Mouse (Mus musculus) adrenal gland, adult (tissue): ENCODE measurements around the gene Zfp398.
"Not testable (repeated sequence)": the region's sequence is repeated elsewhere in the genome, so short reads cannot be mapped to it uniquely, and the experiment has no call there.

ENCODE experiments used
- DNase-seq, 2 experiments: peaks; one replicate each; pipeline ENCODE4 v3.0.0; 2022 to 2023; ENCODE audit warnings: low spot score in 1 of 2; ENCODE audit not compliant: inconsistent age in 2 of 2

Zfp398 gene

DNA sequence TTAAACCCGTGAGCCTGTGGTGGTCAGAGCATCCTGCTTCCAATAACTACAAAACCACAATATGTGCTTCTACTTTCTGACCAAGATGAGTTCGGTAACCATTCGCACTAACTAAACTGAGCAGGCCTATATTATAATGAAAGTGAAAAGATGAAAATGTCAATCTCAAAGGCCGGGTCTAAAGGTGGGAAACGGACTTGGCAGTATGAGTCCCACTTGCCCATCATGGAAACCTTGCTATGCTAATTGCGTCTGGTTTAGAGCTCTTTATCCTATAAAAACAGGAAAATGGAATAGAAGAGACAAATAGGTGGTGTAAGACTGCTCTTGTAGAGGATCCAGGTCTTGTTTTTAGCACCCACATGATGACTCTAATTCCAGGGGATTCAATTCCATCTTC lies 13.7 kb upstream of the Zfp398 start:
- no peak for DNase-seq

DNA sequence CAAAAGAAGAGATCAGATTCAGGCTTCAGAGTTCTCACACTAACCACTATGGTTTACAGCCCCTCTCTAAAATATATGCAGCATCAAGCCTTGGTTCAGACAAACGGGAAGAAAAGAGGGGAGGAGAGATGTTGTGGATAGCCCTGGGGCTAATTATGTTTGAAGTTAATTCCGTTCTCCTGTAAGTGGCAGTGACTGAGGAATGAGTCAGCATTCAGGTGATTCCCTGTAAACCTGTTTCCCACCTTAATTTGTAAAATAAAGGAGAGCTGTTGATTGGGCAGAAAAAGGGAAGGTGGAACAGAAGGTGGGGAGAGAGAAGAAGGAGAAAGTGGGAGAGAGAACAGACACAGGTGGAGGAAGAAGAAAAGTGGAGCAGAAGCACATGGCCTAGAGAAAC lies 11.2 kb upstream of the Zfp398 start:
- DNase-seq: no peak

DNA sequence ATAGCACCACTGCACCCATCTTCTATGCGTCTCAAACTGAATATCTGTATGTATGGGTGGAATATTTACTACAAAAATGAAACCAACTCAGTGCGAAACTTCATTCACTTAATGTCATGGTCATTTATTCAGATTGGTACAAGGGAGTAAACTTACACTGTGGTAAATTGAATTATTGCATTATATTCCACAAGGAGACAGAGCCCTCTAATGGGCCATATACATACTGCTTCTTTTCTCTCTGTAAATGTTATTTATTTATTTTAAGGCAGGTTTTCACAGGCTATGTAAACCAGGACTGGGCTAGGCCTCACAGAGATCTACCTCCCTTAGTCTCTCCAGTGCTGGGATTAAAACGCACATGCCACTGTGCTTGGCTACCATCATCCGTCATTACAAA lies 8.0 kb upstream of the Zfp398 start:
- DNase-seq: no peak

DNA sequence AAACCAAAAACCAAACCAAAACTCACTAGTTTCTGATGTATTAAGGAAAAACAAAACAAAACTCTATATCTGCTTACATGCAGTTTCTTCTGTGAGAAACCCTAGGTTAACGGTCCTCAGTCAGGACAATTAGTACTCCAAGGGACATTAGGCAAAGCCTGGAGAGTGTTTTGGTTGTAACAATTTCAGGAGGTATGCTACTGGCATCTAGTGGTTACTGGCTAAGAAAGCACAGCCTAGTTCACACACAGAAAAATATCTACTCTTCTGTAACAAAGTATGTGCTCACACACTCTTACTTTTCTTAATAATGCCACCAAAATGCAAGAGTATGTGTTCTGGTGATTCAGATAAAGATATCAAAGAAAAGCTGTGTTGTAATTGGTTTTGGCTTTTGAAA lies 6.5 kb upstream of the Zfp398 start:
- DNase-seq: peak in 1 of 2 experiments; percentile 70

DNA sequence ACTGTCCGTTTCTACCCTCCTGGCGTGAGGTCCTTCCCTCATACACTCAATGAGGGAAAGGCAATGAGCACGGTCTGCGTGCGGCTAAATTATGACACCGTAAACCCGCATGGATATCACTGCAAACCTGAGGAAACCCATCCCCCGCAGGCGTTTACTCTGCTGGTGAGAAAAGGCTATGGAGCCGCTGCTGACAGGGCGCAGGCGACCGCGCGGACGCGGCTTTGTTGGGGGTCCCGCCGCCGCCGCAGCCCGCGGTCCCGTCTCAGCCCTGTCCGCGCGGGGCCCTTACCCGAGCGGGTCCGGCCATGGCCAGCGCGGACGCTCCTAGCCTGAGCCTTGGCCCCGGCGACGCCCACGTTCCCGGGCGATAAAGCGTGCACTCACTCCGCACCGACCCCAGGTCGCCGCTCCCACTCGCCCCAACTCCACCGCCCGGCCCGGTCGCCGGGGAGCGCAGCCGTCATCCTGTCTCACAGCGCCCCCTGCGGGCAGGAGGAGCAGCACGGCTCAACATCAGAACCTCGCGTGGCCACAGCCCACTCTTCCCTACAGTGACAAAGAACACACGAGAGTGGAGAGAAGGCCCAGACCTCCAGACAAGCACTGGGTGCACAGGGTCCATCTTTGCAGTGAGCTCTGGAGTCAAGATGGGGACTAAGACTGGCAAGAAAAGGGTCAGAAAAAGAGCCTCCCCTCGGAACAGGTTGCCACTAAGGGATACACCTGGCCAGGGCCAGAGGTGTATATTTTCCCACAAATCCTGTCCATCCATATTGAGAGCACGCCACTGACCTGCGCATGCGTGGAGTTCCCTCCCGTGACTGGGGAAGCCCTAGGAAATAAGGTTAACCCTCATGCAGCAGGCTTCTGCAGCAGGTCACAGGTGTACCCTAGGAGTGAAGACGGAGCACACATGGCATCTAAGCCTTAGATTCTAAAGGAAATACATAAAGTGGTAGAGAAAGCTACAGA lies 5.1 kb upstream of the Zfp398 start, which contains the start of gene Zfp786:
TSS of gene Zfp786 (minus strand) at position 764 of the 975 bp plus-strand sequence.
- DNase-seq: peak; percentile 90 to 96

DNA sequence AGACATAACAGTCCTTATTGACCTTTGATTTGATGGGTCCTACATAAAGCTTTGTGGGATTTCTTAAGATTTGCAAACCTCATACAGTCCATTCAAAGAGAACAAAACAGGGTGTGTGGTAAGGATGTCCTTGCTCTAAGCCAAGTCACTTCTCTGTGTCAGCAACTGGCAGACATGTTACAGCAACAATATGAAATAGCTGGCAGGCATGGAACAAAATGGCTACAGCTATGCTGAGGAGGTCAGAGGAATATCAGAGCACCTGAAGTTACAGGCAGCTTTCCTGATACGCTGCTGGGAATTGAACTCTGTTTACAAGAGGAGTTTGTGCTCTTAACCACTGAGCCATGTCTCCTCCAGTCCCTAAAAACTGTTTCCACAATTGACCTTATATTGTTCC lies 3.2 kb upstream of the Zfp398 start:
- DNase-seq: peak in 1 of 2 experiments; percentile 75

DNA sequence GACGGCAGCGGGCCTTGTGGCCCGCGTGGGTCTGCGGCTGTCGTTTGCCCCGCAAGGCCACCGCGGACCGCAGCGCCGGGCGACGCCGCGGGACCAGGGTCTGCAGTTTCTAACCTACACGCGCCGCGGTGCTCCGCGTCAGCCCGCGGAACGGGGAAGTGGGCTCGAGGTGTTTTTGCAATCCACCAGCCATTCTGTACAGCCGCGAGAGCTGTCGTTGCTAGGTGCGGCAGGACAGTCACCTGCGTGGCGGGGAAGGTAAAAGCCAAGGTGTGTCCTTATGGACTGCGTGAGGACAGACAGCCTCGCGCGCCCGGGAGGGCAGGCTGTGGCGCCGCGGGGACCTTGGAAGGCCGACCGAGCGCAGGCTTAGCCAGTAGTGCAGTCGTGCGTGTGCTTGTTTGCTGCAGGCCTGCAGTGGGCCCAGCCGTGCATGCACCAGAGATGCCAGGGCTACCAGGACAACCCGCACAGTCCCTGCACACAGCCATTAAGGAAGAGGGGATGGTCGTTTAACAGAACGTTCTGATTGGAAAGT lies 592 bp downstream of the Zfp398 start:
- DNase-seq: peak in 1 of 2 experiments; percentile 92

DNA sequence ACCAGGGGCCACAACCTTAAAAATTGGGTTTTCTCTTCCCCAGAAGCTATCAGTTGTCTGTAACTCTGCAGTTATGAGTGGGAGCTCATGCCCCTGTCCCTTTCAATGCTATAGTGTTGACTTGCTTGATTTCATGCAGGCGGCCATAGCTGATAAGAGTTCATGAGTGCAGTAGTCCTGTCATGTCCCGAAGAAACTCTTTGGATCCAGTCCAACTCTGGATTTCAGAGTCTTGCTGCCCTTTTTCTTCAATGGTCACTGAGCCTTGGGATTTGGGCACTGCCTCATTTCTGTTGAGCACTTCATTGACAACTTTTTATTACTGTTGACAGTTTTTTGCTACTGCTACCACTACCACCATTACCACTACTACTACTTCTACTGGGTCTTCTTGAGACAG lies 2.2 kb downstream of the Zfp398 start:
- peak in 1 of 2 experiments; percentile 59 for DNase-seq

DNA sequence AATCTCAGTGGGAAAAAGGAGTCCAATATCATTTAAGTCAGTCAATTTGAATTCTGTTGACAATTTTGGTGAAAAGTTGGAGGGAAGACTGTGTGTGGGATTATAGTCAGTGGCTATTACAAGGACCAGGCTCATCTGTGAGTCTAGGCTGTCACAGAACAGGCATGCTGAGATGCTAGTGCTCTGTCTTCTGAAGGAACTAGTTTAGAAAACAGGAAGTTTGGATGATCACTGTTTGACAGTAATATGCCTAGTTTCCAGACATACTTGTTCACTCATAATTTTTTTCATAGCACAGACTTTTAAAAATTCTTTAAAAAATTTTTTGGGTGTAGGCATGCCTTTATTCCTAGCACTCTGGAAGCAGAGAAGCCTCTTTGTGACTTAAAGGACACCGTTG lies 5.6 kb downstream of the Zfp398 start:
- no peak for DNase-seq

DNA sequence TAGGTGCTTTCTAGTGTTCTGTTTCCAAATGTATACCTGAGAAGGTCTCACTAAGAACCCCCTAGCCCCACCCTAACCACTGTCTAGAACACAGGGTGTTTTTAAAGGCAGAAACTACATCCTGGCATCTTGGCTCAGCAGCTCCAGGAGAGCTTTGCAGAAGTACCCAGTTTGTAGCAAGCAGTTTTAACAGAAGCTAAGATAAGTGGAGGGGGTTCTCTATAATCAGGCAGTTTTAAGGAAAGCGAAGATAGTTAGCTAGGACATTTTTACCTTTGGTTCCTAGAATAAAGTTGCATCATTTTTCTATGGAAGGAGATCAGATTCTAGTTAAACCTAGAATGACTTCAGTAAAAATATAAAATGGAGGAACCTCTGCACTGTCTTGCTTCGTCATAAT lies 6.4 kb downstream of the Zfp398 start:
- no peak for DNase-seq

DNA sequence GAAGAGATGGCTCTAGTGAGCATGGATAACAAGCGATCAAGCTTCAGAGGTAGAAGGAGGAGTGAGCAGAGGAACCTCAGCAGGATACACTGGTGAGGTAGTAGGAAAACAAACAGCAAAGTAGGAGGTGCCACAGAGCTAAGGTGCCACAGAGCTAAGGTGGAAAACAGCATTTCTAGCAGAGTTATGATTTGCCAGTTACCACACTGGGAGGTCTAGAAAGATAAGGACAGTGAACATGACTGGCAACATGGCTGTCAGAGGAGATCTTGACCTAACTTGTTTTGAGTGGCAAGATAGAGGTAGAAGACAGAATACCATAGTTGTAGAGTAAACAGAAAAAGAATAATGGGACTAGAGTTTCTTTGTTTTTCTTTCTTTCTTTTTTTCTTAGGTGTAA lies 6.9 kb downstream of the Zfp398 start:
- no peak for DNase-seq

DNA sequence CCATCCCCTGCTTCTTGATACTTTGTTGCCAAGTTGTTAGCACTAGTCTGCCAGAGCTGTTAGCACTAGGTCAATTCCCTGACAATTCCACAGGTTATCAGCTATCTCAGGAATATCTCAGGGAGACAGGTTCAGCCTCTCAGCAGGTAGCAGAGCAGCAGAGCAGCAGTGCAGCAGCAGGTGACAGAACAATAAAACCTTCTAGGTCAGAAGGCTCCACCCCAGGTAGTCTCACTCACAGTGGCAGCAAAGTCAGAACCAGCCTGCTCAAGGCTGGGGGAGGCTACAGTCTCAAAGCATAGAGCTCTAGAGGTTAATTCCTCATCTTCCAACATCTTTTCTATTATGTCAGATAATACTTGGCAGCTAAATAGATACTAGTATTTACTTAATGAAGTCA lies 10.3 kb downstream of the Zfp398 start:
- DNase-seq: no peak

DNA sequence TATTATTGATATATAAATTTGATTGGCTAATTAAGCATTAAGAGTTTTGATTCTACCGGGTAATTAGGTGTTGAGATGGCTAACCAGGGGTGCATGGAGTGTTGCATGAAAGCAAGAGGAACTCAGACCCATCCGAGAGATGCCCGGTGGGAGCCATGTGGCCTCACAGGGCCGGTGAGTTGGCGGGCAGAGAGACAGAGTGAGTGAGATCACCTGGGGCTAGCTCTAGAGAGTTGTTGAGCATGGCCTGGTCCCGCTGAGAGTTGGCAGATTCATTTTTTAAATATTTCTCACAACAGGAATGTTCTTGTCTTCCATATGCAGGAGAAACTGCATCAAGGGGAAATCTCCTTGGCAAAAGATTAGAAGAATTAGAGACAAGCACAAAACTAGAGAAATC lies 21.8 kb downstream of the Zfp398 start:
- no peak for DNase-seq

DNA sequence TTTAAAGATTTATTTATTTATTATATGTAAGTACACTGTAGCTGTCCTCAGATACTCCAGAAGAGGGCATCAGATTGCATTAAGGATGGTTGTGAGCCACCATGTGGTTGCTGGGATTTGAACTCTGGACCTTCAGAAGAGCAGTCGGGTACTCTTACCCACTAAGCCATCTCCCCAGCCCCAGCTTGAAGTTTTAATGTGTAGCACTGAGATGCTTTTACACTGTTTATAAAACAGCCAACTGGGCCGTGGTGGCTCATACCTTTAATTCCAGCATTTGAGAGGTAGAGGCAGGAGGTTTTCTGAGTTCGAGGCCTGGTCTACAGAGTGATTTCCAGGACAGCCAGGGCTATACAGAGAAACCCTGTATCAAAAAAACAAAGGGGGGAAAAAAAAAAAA lies 22.3 kb downstream of the Zfp398 start:
- not testable (repeated sequence) for DNase-seq

DNA sequence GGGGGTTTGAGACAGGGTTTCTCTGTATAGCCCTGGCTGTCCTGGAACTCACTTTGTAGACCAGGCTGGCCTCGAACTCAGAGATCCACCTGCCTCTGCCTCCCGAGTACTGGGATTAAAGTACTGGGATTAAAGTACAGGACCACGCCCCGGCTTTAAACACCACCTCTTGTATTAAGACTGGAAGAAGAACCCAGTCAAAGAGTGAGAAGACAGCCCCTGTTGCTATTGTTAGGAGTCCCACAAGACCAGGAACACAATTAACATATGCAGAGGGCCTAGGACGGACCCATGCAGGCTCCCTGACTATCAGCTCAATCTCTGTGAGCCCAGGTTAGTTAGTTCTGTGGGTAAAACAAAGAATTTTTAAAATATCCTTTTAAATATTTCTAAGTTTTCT lies 36.8 kb downstream of the Zfp398 start:
- DNase-seq: no peak

DNA sequence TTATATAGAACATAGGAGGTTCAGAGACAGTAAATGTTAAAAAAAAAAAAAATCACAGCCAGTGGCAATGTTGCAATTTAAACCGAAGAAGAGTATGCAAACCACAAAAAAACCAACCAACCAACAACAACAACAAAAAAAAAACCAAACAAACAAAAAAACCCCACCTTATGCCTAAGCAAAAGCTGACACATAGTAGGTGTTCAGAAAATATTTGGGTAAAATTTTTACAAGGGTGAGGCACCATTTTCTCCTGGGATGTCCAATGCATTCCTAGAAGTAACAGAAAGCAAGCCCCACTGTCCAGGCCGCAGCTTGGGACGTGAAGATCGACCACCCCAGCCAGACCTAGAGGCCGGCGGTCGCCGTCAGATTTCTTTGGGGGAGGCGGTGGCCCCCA lies 41.6 kb downstream of the Zfp398 start, which contains the start of gene Zfp282:
TSS of gene Zfp282 (plus strand) at position 147 of the 400 bp plus-strand sequence.
- no peak for DNase-seq

DNA sequence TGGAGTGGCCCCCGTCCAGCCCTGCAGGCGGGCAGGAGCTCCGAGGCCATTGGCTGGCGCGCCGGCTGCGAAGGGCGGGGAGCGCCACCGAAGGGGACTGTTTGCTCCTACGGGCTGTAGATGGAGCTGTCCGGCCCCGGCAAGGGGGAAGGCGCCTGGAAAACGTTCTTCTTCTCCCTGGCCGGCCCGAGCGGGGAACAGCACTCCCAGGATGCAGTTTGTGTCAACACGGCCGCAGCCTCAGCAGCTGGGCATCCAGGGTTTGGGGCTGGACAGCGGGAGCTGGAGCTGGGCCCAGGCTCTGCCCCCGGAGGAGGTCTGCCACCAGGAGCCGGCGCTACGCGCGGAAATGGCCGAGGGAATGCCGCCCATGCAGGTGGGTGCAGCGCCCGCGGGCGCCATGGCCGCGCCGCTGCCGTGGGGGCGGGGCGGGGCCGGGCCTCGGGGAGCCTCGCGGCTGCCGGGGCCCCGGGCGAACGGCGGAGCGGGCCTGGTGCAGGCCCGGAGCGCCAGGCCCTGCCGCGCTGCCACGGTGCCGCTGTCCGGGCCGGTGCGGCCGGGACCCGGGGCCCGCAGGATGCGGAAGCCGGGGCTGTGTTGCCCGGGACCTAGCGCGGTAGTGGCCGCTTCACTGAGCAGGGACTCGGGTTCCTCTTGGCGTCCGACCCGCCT lies 42.1 kb downstream of the Zfp398 start:
- peak; percentile 94 to 98 for DNase-seq

DNA sequence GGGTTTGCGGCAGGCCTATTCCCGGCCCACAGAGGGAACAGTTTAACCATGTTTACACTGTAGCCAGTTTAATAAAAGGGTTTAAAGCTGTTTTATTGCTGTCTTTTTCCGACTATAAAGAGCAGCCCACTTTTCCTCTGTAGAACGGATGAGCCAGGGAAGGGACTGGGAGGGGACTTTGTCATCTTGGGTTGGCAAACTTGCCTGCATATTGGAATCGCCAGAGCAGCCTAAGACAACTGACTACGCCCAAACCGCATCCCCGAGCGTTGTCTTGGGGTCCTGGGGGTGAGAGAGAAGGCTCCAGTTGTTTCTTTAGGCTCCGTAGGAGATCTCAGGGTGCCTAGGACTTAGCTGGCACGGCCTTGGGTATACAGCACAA lies 42.7 kb downstream of the Zfp398 start:
- DNase-seq: no peak

DNA sequence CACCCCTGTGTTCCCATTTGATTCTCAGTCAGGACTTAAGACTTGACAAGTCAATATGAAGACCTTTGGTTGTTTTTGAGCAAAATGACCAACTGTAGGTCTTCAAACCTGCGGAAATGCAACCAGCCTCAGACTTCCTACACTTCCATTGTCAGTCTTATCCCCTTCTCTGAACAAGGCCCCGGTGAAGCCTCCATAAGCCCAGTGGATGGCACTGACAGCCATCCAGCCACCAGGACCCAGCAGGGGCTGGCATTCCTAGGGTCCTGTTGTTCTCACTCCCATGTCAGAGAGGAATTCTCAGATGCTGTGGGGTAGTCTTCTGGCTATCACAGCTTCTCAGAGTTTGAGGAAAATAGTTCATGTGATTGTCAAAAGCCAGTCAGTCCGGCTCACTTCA lies 43.1 kb downstream of the Zfp398 start:
- peak in 1 of 2 experiments; percentile 36 for DNase-seq

DNA sequence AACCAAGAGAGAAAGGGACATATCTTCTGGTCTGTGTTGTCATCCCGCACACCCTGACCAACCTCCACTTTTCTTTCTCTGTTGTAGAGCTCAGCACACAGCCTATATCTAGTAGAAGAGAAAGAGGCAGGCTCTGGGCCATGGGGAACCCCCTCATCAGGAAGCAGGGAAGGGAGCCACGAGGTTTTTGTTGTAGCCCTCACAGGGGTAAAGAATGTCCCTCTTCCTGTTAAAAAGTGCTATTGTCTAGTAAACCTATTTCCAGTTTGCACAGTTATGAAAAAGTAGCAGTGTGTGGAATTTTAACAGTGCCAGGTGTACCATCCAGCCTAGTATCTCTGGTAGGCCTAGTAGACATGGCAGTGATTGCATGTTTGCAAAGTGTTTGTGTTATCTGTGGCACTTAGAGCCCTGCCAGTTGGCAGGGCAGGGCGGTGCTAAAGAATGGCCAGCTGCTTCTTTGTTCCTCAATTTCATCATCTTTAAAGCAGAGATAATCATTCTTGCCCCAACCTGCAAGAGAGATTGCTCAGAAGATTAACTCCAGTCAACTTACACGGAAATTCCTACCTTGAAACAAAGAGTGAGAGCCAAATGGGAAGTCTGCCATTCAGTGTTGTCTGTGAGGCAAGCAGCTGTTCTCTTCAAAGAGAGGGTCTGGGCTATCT lies 43.7 kb downstream of the Zfp398 start:
- no peak for DNase-seq

DNA sequence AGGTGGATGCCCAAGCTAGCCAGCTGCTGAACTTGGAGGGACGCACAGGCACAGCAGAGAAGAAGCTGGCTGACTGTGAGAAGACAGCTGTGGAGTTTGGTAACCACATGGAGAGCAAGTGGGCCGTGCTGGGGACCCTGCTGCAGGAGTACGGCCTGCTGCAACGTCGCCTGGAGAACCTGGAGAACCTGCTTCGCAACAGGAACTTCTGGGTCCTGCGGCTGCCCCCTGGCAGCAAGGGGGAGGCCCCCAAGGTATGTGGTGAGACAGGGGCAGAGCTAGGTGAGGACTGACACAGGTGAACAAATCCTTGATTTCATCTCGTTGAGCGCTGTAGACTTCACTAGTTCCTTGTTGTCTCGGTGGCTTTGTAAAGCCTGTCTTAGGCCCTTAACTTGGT lies 44.7 kb downstream of the Zfp398 start:
- DNase-seq: no peak
